Mouse (Mus musculus): Measurements from ENCODE around the gene Eif4b. TPM values are rescaled to one million over a fixed set of nuclear protein-coding genes. Genes with fewer than 3 reads are reported as not detected.
A peak's percentile ranks its signal among the peaks of the same experiment; 100 is the strongest.

The Eif4b gene
- polyA plus RNA-seq, 1 experiment from 2014 or later = 89.2 TPM

DNA sequence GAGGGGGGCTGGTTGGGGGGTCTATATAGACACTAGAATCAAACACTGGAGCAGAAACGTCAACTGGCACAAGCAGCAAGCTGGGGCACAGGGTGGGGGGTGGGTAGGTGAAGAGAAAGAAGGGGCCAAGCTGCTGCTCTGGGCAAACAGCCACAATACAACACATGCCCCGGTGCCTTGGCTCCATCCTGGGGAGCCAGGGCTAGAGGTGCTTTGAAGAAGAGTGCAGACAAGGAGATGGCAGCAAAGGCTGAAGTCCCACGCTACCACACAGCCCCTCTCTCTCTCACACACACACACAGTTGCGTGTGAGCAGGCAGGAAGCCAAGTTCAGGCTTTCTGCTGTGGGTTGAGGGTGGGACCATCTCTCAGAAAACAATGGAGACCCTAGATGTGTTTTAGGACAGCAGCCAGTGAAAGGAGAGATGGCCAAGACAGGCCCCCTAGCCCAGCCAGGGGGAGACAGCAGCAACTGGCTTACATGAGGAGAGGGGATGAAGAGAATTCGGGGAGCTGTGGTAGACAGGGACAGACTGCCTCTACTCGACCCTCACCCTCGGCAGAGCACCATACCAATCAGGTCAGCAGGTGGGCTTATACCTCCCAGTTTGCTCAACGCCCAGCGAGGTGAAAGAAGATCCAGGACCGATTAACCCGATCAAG, 43.3 kb downstream of the Eif4b start:
- H3K36me3 ChIP-seq (replicated peaks) = peaks cover 53% of the 10 kb centered on the region
- 65% methylated on average over 11 of the region's 11 CpGs for WGBS

DNA sequence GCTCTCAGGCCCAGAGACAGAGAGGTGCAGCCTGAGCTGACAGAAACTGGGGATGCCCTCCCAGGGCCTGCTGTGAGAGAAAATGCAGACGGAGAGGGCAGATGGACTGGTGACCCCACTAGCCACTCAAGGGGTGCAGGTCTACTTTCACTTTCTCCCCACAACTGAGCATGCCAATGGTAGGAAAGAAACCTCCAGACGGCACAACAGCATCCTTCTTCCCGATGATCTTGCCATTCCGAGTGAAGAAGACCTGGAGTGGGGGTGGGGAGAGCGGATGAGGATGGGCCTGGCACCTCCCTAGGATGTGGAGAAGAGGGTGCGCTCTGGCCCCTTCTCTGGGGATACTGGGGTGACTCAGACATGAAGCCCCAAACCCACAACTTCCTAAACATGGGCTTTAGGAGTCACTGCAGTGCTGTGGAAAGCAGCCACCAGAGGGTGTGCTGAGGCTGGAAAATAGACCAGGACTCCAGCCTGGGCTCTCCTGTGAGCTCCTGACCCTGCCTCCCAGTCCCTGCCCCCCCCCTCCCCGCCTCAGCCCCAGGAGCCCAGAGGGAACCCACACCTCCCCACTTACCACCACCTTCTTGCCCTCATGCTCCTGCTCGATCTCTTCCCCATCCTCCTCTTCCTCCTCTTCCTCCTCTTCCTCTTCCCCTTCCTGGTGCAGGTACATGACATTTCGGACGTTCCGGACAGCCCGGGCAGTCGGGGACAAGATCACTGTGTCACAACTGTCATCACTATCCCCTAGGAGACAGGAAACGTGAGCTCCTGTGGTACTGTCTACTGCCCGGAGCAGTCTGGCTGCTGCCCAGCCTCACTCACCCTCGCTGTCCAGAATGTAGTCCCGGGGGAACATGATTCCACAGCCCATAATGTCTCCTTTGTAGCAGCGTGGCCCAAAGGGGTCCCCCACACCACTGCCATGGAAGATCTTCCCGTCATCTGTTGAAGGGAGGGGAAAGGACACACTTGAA, 44.2 kb downstream of the Eif4b start:
- Histone ChIP-seq H3K9ac (no peak overlapping the region), H3K9me3 (no peaks in the 10 kb centered on the region), H3K27me3 (replicated peaks) (no peaks in the 10 kb centered on the region), H3K4me1 (peaks cover 2% of the 10 kb centered on the region; the same call in 1 of the 2 replicates), H3K36me3 (replicated peaks) (peaks cover 58% of the 10 kb centered on the region), H3K4me2 (no peak overlapping the region), H3K27ac (peak overlapping the region; percentile 56), H3K4me3 (no peak overlapping the region)
- 80% methylated on average over 19 of the region's 19 CpGs for WGBS
- ATAC-seq (replicated peaks) = no peak

More for the DNA sequence above, 43.3 kb downstream of the Eif4b start:
- Histone ChIP-seq H3K4me1 (peaks cover 2% of the 10 kb centered on the region; the same call in 1 of the 2 replicates), H3K9ac (no peak overlapping the region), H3K9me3 (no peaks in the 10 kb centered on the region), H3K27ac (peak overlapping the region; percentile 56), H3K4me3 (no peak overlapping the region), H3K4me2 (no peak overlapping the region), H3K27me3 (replicated peaks) (no peaks in the 10 kb centered on the region)
- peak; percentile 57 for ATAC-seq (replicated peaks)

DNA sequence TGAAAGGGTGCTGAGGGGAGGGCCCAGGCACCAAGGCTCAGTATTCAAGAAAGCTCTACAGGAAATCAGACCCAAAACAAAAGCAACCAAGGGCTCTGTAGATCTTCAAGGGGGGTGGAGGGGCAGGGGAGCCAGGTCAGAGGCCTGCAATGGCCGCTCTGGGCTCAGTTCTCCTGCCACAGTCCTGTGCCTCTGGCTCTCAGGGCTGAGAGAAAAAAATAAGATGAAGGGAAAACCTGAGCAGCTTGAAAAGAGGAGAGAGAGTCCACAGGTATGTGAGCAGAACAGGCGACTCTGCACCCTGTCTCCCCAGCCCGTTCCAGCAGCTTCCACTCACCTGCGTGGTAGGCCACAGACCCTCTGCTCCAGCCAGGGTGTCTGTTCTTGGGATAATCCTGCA, 45.0 kb downstream of the Eif4b start:
- Histone ChIP-seq H3K27ac (no peak overlapping the region), H3K36me3 (replicated peaks) (peaks cover 63% of the 10 kb centered on the region), H3K9ac (no peak overlapping the region), H3K4me3 (no peak overlapping the region), H3K9me3 (no peaks in the 10 kb centered on the region), H3K27me3 (replicated peaks) (no peaks in the 10 kb centered on the region), H3K4me1 (peaks cover 2% of the 10 kb centered on the region; the same call in 1 of the 2 replicates), H3K4me2 (no peak overlapping the region)
- WGBS = 84% methylated on average over 4 of the region's 4 CpGs
- ATAC-seq (replicated peaks) = no peak

DNA sequence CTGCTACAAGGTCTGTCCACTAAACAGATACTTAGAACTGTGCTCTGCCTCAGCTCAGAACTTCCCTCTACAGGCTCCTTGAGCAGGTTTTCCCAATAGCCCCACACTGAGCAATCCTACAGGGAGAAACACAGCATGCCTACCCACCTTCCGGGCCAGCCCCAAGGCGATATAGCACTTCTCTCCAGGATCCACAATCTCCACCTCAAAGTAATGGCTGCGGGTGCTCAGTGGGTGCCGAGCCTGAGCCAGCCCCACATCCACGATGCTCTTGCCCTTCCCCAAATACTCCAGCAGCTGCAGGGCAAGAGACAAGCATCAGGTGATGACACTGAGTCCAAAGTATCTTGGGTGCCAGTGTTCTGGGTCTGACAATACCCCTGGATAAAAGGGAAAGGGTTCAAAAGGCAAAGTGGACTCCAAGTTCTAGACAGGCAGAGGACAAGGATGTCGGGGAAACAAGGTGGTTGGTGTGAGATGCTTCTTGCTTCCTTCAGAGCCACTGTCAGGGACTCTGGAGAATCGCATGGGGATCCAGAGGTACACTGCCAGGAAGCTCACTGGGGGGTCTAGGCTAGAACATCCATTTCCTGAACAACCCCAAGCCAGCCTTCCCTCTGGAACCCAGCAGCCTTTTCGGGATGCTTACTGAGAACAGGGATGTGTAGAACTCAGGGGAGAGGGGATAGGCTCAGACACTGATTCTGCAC, 45.7 kb downstream of the Eif4b start:
- ATAC-seq (replicated peaks) = no peak

DNA sequence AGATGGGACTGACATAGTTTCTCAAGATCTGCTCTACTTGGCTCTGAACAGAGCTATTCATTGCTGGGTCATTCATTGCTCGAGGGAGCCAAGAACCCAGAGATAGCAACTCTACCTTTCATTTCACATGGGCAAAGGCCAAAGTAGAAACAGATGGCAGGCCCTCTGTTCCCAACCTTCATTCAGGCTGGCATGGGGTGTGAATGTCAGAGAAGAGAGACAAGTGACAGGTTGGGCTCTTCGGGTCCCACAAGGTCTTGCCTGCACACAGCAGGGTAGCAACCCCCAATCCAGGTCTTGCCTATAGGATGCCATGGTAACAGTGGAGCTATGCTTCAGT, 46.2 kb downstream of the Eif4b start:
- H3K9ac ChIP-seq = no peak overlapping the region
- no peak overlapping the region for H3K4me3 ChIP-seq
- peaks cover 68% of the 10 kb centered on the region for H3K36me3 ChIP-seq (replicated peaks)
- ATAC-seq (replicated peaks) = no peak
- no peak overlapping the region for H3K4me2 ChIP-seq
- 59% methylated on average over 2 of the region's 2 CpGs for WGBS
- H3K27ac ChIP-seq = no peak overlapping the region
- peaks cover 2% of the 10 kb centered on the region; the same call in 1 of the 2 replicates for H3K4me1 ChIP-seq
- H3K27me3 ChIP-seq (replicated peaks) = no peaks in the 10 kb centered on the region
- H3K9me3 ChIP-seq = no peaks in the 10 kb centered on the region

More for the DNA sequence above, 45.7 kb downstream of the Eif4b start:
- Histone ChIP-seq H3K4me1 (peaks cover 2% of the 10 kb centered on the region; the same call in 1 of the 2 replicates), H3K9me3 (no peaks in the 10 kb centered on the region), H3K27ac (no peak overlapping the region), H3K4me2 (no peak overlapping the region), H3K4me3 (no peak overlapping the region), H3K9ac (no peak overlapping the region), H3K36me3 (replicated peaks) (peaks cover 65% of the 10 kb centered on the region), H3K27me3 (replicated peaks) (no peaks in the 10 kb centered on the region)
- WGBS = 73% methylated on average over 8 of the region's 8 CpGs

DNA sequence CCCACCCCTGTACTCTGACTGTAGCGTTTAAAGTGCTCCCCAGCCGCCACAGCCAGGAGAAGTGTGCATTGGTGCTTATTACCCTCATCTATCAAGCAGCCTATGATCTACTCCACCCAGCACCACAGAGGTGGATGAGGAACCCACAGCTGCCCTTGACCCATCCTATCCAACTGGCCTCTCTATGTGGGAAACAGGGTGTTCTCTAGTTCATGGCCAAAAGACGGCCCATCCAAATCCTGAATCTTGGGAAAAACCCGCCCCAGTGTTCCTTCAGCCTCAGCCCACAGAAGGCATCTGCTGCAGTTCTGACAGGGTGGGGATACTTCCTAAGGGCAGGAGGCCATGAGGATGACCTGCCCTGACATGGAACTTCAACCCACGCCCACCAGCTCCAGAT, 47.0 kb downstream of the Eif4b start:
- H3K4me3 ChIP-seq = no peak overlapping the region
- peaks cover 68% of the 10 kb centered on the region for H3K36me3 ChIP-seq (replicated peaks)
- no peak overlapping the region for H3K9ac ChIP-seq
- no peaks in the 10 kb centered on the region for H3K9me3 ChIP-seq
- no peak overlapping the region for H3K4me2 ChIP-seq
- no peaks in the 10 kb centered on the region for H3K27me3 ChIP-seq (replicated peaks)
- ATAC-seq (replicated peaks) = no peak
- H3K27ac ChIP-seq = no peak overlapping the region
- peaks cover 2% of the 10 kb centered on the region; the same call in 1 of the 2 replicates for H3K4me1 ChIP-seq
- WGBS = 86% methylated on average over 5 of the region's 5 CpGs

DNA sequence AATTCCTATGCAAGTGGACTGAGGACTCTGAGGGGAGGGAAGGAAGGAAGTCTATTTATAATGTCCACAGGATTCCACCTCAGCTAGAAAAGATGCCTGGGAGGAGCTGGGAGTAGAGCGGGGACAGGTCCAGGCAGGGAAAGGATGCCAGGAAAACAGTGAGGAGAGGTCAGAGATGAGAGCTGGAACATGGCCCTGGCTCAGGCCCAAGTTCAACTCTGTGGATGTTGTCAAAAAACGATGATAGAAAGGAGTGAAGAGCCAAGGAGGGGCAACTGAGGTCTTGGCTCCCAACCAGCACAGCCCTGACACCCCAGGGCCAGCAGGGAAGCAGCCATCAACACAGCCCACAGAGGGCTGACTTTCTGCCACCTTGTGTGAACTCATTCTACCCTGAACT, 52.7 kb downstream of the Eif4b start:
- 85% methylated on average over 2 of the region's 2 CpGs for WGBS
- Histone ChIP-seq H3K4me1 (no peaks in the 10 kb centered on the region), H3K4me3 (no peak overlapping the region), H3K27ac (no peak overlapping the region), H3K9ac (no peak overlapping the region), H3K9me3 (no peaks in the 10 kb centered on the region), H3K4me2 (no peak overlapping the region), H3K27me3 (replicated peaks) (no peaks in the 10 kb centered on the region), H3K36me3 (replicated peaks) (peaks cover 67% of the 10 kb centered on the region; the same call in 1 of the 2 replicates)
- no peak for ATAC-seq (replicated peaks)

DNA sequence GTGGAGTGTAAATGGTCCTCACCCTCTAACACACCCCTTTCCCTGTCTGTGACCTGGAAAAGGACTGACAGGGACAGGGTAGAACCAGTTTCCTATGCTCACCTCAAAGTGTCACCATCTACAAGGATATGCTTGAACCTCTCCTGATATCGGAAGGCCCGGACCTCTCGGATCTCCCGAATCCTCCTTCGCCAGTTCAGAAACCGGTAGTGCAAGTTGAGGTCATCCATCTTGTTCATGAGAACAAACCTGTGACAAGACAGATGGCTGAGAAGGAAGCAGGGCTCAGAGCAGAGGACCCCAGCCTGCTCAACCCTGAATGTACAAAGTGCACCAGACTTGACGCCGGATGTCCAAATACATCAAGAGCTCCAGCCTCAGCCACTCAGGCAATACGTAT, 59.7 kb downstream of the Eif4b start:
- 93% methylated on average over 9 of the region's 9 CpGs for WGBS

DNA sequence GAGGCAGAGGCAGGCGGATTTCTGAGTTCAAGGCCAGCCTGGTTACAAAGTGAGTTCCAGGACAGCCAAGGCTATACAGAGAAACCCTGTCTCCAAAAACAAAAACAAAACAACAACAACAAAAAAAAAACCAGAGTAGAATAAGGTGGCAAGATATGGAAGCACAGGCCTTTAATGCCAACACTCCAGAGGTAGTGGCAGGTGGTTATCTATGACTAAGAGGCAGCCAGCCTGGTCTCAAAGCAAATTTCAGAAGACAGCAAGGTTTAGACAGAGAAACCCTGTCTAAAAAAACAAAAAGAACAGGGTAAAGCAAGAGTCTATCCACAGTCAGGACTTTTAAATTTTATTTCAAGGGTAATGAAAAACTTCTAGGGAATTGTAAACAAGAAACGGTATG, 61.1 kb downstream of the Eif4b start:
- Histone ChIP-seq H3K4me2 (peak overlapping the region; percentile 81), H3K27ac (no peak overlapping the region), H3K4me3 (peak overlapping the region; percentile 96), H3K9ac (no peak overlapping the region), H3K4me1 (peaks cover 23% of the 10 kb centered on the region), H3K9me3 (no peaks in the 10 kb centered on the region), H3K27me3 (replicated peaks) (no peaks in the 10 kb centered on the region), H3K36me3 (replicated peaks) (peaks cover 30% of the 10 kb centered on the region; the same call in 1 of the 2 replicates)
- no peak for ATAC-seq (replicated peaks)
- WGBS = 91% methylated on average over 2 of the region's 2 CpGs

More for the DNA sequence above, 59.7 kb downstream of the Eif4b start:
- H3K4me3 ChIP-seq = no peak overlapping the region
- no peaks in the 10 kb centered on the region for H3K27me3 ChIP-seq (replicated peaks)
- H3K9me3 ChIP-seq = no peaks in the 10 kb centered on the region
- peaks cover 23% of the 10 kb centered on the region for H3K4me1 ChIP-seq
- H3K4me2 ChIP-seq = no peak overlapping the region
- ATAC-seq (replicated peaks) = no peak
- H3K9ac ChIP-seq = no peak overlapping the region
- peaks cover 44% of the 10 kb centered on the region; the same call in 1 of the 2 replicates for H3K36me3 ChIP-seq (replicated peaks)
- H3K27ac ChIP-seq = no peak overlapping the region

DNA sequence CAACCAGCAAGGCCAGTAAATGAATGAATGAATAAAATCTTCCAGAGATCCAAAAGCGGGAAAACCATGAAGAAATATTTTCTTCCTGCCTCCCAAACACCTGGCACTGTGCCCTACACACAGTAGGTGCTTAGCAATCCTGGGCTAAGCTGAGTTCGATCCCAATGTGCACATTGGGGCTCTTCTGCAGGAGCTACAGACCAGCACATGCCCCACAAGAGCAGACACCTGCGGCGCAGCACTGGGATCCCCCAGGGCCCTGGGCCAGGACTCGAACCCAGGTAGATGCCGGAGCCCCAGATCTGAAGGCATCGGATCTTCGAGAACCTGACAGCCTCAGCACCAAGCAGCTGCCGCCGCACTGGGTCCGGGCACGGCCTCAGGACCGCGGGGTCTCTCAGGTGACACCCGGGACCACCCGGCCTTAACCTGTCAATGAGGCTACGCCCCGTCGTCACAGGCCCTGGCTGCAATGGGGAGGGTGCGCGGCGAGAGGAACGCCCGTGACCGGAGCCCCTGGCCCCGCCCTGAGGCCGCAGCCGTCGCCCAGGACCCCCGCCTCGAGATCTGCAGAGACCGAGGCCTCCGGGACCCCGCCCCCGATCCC, 62.1 kb downstream of the Eif4b start:
- H3K36me3 ChIP-seq (replicated peaks) = peaks cover 22% of the 10 kb centered on the region; the same call in 1 of the 2 replicates
- H3K27me3 ChIP-seq (replicated peaks) = no peaks in the 10 kb centered on the region
- no peaks in the 10 kb centered on the region for H3K9me3 ChIP-seq
- WGBS = 3% methylated on average over 33 of the region's 35 CpGs
- H3K27ac ChIP-seq = peak overlapping the region; percentile 82
- peaks cover 23% of the 10 kb centered on the region for H3K4me1 ChIP-seq
- peak overlapping the region; percentile 95 for H3K9ac ChIP-seq
- H3K4me2 ChIP-seq = peak overlapping the region; percentile 81
- H3K4me3 ChIP-seq = peak overlapping the region; percentile 96
- ATAC-seq (replicated peaks) = peak; percentile 77

DNA sequence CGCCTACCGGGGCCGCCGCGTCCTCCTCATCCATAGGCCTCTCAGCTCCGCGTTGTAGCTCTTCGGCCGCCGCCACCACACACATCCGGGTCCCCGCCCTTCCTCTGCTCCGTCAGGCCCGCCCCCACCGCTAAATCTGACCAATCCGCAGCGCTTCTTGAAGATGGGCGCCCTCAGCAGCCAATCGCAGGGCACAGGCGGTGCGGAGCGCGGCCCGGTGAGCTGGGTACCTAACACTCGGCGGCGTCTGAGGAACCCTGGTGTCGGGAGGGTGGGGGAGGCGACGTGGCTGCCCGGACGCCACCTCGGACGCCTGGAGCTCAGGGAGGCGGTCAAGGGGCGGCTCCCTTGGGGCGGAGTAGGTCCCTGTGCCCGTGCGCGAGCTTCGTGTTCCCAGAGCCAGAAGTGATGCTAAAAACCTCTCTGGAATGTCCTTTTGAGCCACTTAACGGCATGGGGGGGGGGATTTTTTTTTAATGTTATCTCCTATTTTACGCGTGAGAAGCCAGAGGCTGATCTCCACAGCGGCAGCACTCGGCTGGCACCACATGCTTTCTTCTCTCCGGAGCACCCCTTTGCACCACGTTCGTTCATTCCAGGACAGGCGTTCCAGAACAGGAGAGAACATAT, 62.7 kb downstream of the Eif4b start, which contains the start of gene Spryd3:
Gene Spryd3 (minus strand): TSS at position 106 of the 630 bp plus-strand sequence.
- Histone ChIP-seq H3K9me3 (no peaks in the 10 kb centered on the region), H3K9ac (peak within 1 kb of the TSS; percentile 95), H3K4me2 (peak within 1 kb of the TSS; percentile 81), H3K4me3 (peak within 1 kb of the TSS; percentile 96), H3K4me1 (peaks cover 23% of the 10 kb centered on the region), H3K36me3 (replicated peaks) (peaks cover 18% of the 10 kb centered on the region; the same call in 1 of the 2 replicates), H3K27me3 (replicated peaks) (no peaks in the 10 kb centered on the region), H3K27ac (peak within 1 kb of the TSS; percentile 82)
- under 1% methylated on average over 46 of the region's 50 CpGs for WGBS
- peak; percentile 100 for ATAC-seq (replicated peaks)

Measured in midbrain, embryonic 15.5 days (tissue).